In the genomic region with DNA sequence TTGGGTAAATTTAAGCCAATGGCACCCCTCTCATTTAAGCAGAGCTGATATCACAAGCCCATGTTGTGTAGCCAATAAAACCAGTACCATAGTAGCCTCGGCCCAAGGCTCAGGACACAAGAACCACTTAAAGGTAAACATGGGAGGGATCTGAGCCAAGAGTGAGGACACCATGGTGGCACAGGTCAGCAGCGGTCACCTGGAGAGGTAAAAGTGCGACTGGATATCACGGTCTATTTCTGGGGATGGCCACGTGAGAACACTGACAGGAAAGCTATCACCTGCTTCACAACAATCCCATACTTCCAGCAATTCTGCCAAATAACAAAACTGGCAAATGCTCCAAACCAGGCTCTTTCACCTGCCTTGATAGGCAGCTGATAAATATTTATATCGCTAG, we compare ENCODE assay signal across 17 mouse cellular contexts. TPM values are rescaled to one million over a fixed set of nuclear protein-coding genes. Genes with fewer than 3 reads are reported as not detected.
DNase-seq lines count a peak whose midpoint lies in the region; ATAC-seq and TF ChIP-seq lines count a peak whose summit lies in the region.
"Had no signal": no experiment of that assay in that cellular context is flagged by ENCODE, and none has a peak within 500 bp of the region (broad histone marks: within the 10 kb centered on the region; RNA-seq: fewer than 3 reads in every experiment).

No protein-coding gene starts in this region.

- H3K4me1 ChIP-seq in liver, adult 2 months (ENCODE audit: control insufficient read depth, insufficient read depth, low read length) = peaks cover 23% of the 10 kb centered on the region
- H3K4me1 ChIP-seq in liver, embryonic 11.5 days (replicated peaks; ENCODE audit: control insufficient read depth, insufficient read depth, low read length) = peaks cover 3% of the 10 kb centered on the region; the same call in 1 of the 2 replicates
- H3K4me1 ChIP-seq in brown adipose tissue, adult 24 weeks (ENCODE audit: control insufficient read depth, insufficient read depth, insufficient read length, low read length) = peaks cover 49% of the 10 kb centered on the region
- no peaks in the 10 kb centered on the region for H3K4me1 ChIP-seq in forebrain, embryonic 12.5 days
- H3K4me1 ChIP-seq: embryonic facial prominence, embryonic 10.5 days; embryonic facial prominence, embryonic 12.5 days had no signal

- peak; percentile 91 for DNase-seq in heart, adult 11 months
- no peak for DNase-seq in heart, postnatal 25 days (ENCODE audit: low spot score)
- peak; percentile 98 for DNase-seq in liver, adult 2 months (ENCODE audit: extremely low read depth, low read depth, low spot score)
- DNase-seq in liver, embryonic 11.5 days (ENCODE audit: low spot score) = no peak
- DNase-seq: adrenal gland, adult 2 months; adrenal gland, postnatal 10 days; adrenal gland, postnatal 25 days; cerebellum, adult 11-12 months; cerebellum, adult 9-10 months; cerebellum, postnatal 10 days; cerebellum, postnatal 25 days had no signal

- WGBS in liver, adult 2 months = 20% methylated on average over 6 of the region's 6 CpGs
- 88% methylated on average over 6 of the region's 6 CpGs for whole genome bisulfite sequencing in liver, embryonic 11.5 days
- 95% methylated on average over 6 of the region's 6 CpGs for WGBS in forebrain, embryonic 12.5 days

- no peaks in the 10 kb centered on the region for H3K27me3 ChIP-seq in liver, adult 2 months (ENCODE audit: control insufficient read depth, insufficient read depth, low read length)
- H3K27me3 ChIP-seq in liver, embryonic 11.5 days (replicated peaks; ENCODE audit: control insufficient read depth, insufficient read depth, low read length) = no peaks in the 10 kb centered on the region
- no peaks in the 10 kb centered on the region for H3K27me3 ChIP-seq in forebrain, embryonic 12.5 days
- H3K27me3 ChIP-seq: embryonic facial prominence, embryonic 12.5 days had no signal

- no peak for ATAC-seq in liver, embryonic 11.5 days (replicated peaks; ENCODE audit: low FRiP score)
- no peak for ATAC-seq in forebrain, embryonic 12.5 days (ENCODE audit: low FRiP score)
- ATAC-seq: forebrain, embryonic 14.5 days; forebrain, embryonic 16.5 days had no signal

- intact Hi-C loops in heart, postnatal 25 days (cut with DNase I) = no loop called here

- no peak for TF ChIP-seq POLR2A in liver, adult 2 months (IDR thresholded peaks at IDR 0.05; ENCODE audit: extremely low read depth, insufficient read depth, low read length)

- no peak overlapping the region for H3K4me2 ChIP-seq in liver, embryonic 11.5 days
- no peak overlapping the region for H3K4me2 ChIP-seq in forebrain, embryonic 12.5 days
- H3K4me2 ChIP-seq: embryonic facial prominence, embryonic 12.5 days had no signal

- peaks cover 8% of the 10 kb centered on the region; the same call in 1 of the 2 replicates for H3K79me2 ChIP-seq in liver, adult 2 months (ENCODE audit: control insufficient read depth, insufficient read depth, low read length)

- H3K9me3 ChIP-seq in liver, embryonic 11.5 days (ENCODE audit: control insufficient read depth, low read length) = no peaks in the 10 kb centered on the region
- H3K9me3 ChIP-seq in forebrain, embryonic 12.5 days = no peaks in the 10 kb centered on the region
- H3K9me3 ChIP-seq: embryonic facial prominence, embryonic 10.5 days; embryonic facial prominence, embryonic 12.5 days had no signal

- H3K27ac ChIP-seq in liver, adult 2 months (replicated peaks; ENCODE audit: insufficient read depth, low read depth, low read length) = 0 out of 2 replicates have a peak overlapping the region, but pooled peaks have one; percentile 14
- no peak overlapping the region for H3K27ac ChIP-seq in liver, embryonic 11.5 days (ENCODE audit: low read depth, low read length)
- H3K27ac ChIP-seq in brown adipose tissue, adult 24 weeks (replicated peaks; ENCODE audit: low read depth, low read length) = peak overlapping the region; percentile 53
- H3K27ac ChIP-seq in forebrain, embryonic 12.5 days = no peak overlapping the region
- H3K27ac ChIP-seq: embryonic facial prominence, embryonic 10.5 days; embryonic facial prominence, embryonic 12.5 days had no signal

- no peak overlapping the region for H3K9ac ChIP-seq in liver, adult 2 months (ENCODE audit: low read depth, low read length)
- H3K9ac ChIP-seq in liver, embryonic 11.5 days (ENCODE audit: low read depth, low read length) = no peak overlapping the region
- H3K9ac ChIP-seq in forebrain, embryonic 12.5 days = no peak overlapping the region
- H3K9ac ChIP-seq: embryonic facial prominence, embryonic 12.5 days had no signal

- H3K36me3 ChIP-seq in liver, adult 2 months (ENCODE audit: control insufficient read depth, insufficient read depth, low read length) = no peaks in the 10 kb centered on the region
- H3K36me3 ChIP-seq in liver, embryonic 11.5 days (ENCODE audit: control insufficient read depth, insufficient read depth, low read length) = no peaks in the 10 kb centered on the region
- H3K36me3 ChIP-seq in forebrain, embryonic 12.5 days (replicated peaks) = no peaks in the 10 kb centered on the region
- H3K36me3 ChIP-seq: embryonic facial prominence, embryonic 10.5 days; embryonic facial prominence, embryonic 12.5 days had no signal

- no peak overlapping the region for H3K4me3 ChIP-seq in liver, adult 2 months (ENCODE audit: insufficient read depth, low read depth, low read length)
- no peak overlapping the region for H3K4me3 ChIP-seq in liver, embryonic 11.5 days (ENCODE audit: low read depth, low read length)
- no peak overlapping the region for H3K4me3 ChIP-seq in brown adipose tissue, adult 24 weeks (ENCODE audit: insufficient read depth, low read depth, low read length)
- no peak overlapping the region for H3K4me3 ChIP-seq in forebrain, embryonic 12.5 days (replicated peaks)
- H3K4me3 ChIP-seq: embryonic facial prominence, embryonic 10.5 days; embryonic facial prominence, embryonic 12.5 days had no signal

- TF ChIP-seq CTCF in liver, adult 2 months (IDR thresholded peaks at IDR 0.05; ENCODE audit: low read depth, low read length) = no peak

RNA-seq across cellular contexts. Expression of a gene that starts 17.0 kb away (rescaled TPM):
- total RNA-seq in heart, postnatal 25 days (2021) = 10 to 100 TPM; 16.7 to 19.7 TPM
- total RNA-seq in liver, adult 2 months (2014; rRNA removed) = 10.4 and 12.2 TPM in 2 replicates
- polyA plus RNA-seq in liver, adult 2 months (2012; rRNA removed) = 4.6 TPM in 2 replicates
- 3.5 and 4.5 TPM in 2 replicates for polyA plus RNA-seq in liver, embryonic 11.5 days (2014; fragmentation: Nextera tagmentation; extraction: Ambion mirVana)
- polyA plus RNA-seq in brown adipose tissue, adult 24 weeks (2012; ENCODE audit: insufficient read depth, insufficient read length, missing spikeins) = 4.0 and 4.4 TPM in 2 replicates
- 8.3 and 8.4 TPM in 2 replicates for polyA plus RNA-seq in forebrain, embryonic 12.5 days (2016; fragmentation: Nextera tagmentation; extraction: Ambion mirVana)

Comparison
In these comparisons a context has a peak if more than half of its experiments do, and no peak if none do; other contexts are left out.
1. DNase-seq: peak in heart, adult 11 months (single experiment) and liver, adult 2 months (single experiment); none in heart, postnatal 25 days (single experiment) and liver, embryonic 11.5 days (single experiment).
2. H3K27ac ChIP-seq: peak in liver, adult 2 months (single experiment) and brown adipose tissue, adult 24 weeks (single experiment); none in liver, embryonic 11.5 days (single experiment) and forebrain, embryonic 12.5 days (single experiment).